Mouse (Mus musculus) MEL (cell line): ENCODE results near the gene Nr3c2. TPM values are rescaled to one million over a fixed set of nuclear protein-coding genes. Genes with fewer than 3 reads are reported as not detected.

Experiments
- DNase-seq: peaks from one replicate; pipeline ENCODE4 v3.0.0; 2011; ENCODE audit warnings: low read depth, low spot score
- H3K27ac ChIP-seq: 2 replicates; pipeline ENCODE4 v1.5.1; 2012; ENCODE audit warnings: low read depth, mild to moderate bottlenecking, control low read depth, low read length, moderate library complexity; ENCODE audit not compliant: control insufficient read depth
- H3K27me3 ChIP-seq, 2 experiments: fragments of 150-350 bp in 1 of 2; sonication (generic) in 1 of 2; 2 replicates each; pipeline ENCODE4 v1.6.1; 2012; ENCODE audit warnings: low read length in 2 of 2, mild to moderate bottlenecking in 2 of 2, improper control_type of control experiment in 1 of 2, moderate library complexity in 1 of 2; ENCODE audit not compliant: insufficient read depth in 2 of 2, control insufficient read depth in 1 of 2
- H3K36me3 ChIP-seq, 2 experiments: 2 replicates each; pipeline ENCODE4 v1.6.1; 2012 to 2014; ENCODE audit warnings: low read length in 2 of 2, improper control_type of control experiment in 1 of 2, inconsistent platforms in 1 of 2, mild to moderate bottlenecking in 1 of 2; ENCODE audit not compliant: insufficient read depth in 2 of 2, control insufficient read depth in 1 of 2
- H3K4me1 ChIP-seq, 2 experiments: fragments of 150-350 bp in 1 of 2; sonication (generic) in 1 of 2; 2 replicates each; pipeline ENCODE4 v1.6.1; 2012; ENCODE audit warnings: low read length in 2 of 2, improper control_type of control experiment in 1 of 2, mild to moderate bottlenecking in 1 of 2; ENCODE audit not compliant: insufficient read depth in 2 of 2, control insufficient read depth in 1 of 2
- H3K4me3 ChIP-seq, 2 experiments: fragments of 150-350 bp in 1 of 2; sonication (generic) in 1 of 2; 2 replicates each; pipeline ENCODE4 v1.5.1; 2012; ENCODE audit warnings: low read depth in 2 of 2, low read length in 2 of 2, mild to moderate bottlenecking in 2 of 2, moderate library complexity in 2 of 2, control low read depth in 1 of 2, improper control_type of control experiment in 1 of 2; ENCODE audit not compliant: control insufficient read depth in 1 of 2, insufficient read depth in 1 of 2
- H3K79me2 ChIP-seq: 2 replicates; pipeline ENCODE4 v1.6.1; 2012; ENCODE audit warnings: mild to moderate bottlenecking, low read length, moderate library complexity; ENCODE audit not compliant: control insufficient read depth, poor library complexity, insufficient read depth
- H3K9ac ChIP-seq: 2 replicates; pipeline ENCODE4 v1.6.1; 2012; ENCODE audit warnings: low read depth, mild to moderate bottlenecking, control low read depth, low read length, moderate library complexity; ENCODE audit not compliant: control insufficient read depth, poor library complexity, severe bottlenecking
- H3K9me3 ChIP-seq: fragments of 150-350 bp; sonication (generic); replicated peaks from 2 replicates; pipeline ENCODE4 v1.6.1; 2012; ENCODE audit warnings: mild to moderate bottlenecking, low read length, improper control_type of control experiment, moderate library complexity; ENCODE audit not compliant: insufficient read depth
- CTCF ChIP-seq, 3 experiments: IDR thresholded peaks in 2 of 3; conservative IDR thresholded peaks in 1 of 3; 2 replicates each; pipeline ENCODE4 v1.5.1; 2011 to 2012; ENCODE audit warnings: low read length in 3 of 3, low read depth in 2 of 3, mild to moderate bottlenecking in 2 of 3, improper control_type of control experiment in 1 of 3, inconsistent platforms in 1 of 3, mixed read lengths in 1 of 3, moderate library complexity in 1 of 3; ENCODE audit not compliant: control insufficient read depth in 1 of 3, insufficient read depth in 1 of 3, poor library complexity in 1 of 3, severe bottlenecking in 1 of 3
- E2F4 ChIP-seq: IDR thresholded peaks from 2 replicates; pipeline ENCODE4 v1.6.1; 2011; ENCODE audit warnings: low read depth, low read length, improper control_type of control experiment, borderline replicate concordance
- EP300 ChIP-seq, 2 experiments: IDR thresholded peaks; 2 replicates each; pipeline ENCODE4 v1.6.1; 2011; ENCODE audit warnings: improper control_type of control experiment in 2 of 2, low read length in 2 of 2, low read depth in 1 of 2, mild to moderate bottlenecking in 1 of 2
- ETS1 ChIP-seq: IDR thresholded peaks from 2 replicates; pipeline ENCODE4 v1.6.1; 2012; ENCODE audit warnings: low read depth, mild to moderate bottlenecking, inconsistent platforms, low read length, improper control_type of control experiment, moderate library complexity
- GABPA ChIP-seq: IDR thresholded peaks from 2 replicates; pipeline ENCODE4 v1.6.1; 2012; ENCODE audit warnings: low read depth, mild to moderate bottlenecking, inconsistent platforms, low read length, improper control_type of control experiment, moderate library complexity
- GATA1 ChIP-seq: IDR thresholded peaks from 2 replicates; pipeline ENCODE4 v1.6.1; 2011; ENCODE audit warnings: low read depth, low read length, improper control_type of control experiment
- HCFC1 ChIP-seq: IDR thresholded peaks from 2 replicates; pipeline ENCODE4 v1.6.1; 2012; ENCODE audit warnings: low read depth, mild to moderate bottlenecking, inconsistent platforms, low read length, improper control_type of control experiment, moderate library complexity
- JUND ChIP-seq: IDR thresholded peaks from 2 replicates; pipeline ENCODE4 v1.6.1; 2011; ENCODE audit warnings: low read depth, mild to moderate bottlenecking, improper control_type of control experiment, low read length
- KAT2A ChIP-seq: conservative IDR thresholded peaks from 2 replicates; pipeline ENCODE4 v1.6.1; 2012; ENCODE audit warnings: low read depth, low read length, improper control_type of control experiment, inconsistent platforms
- MEF2A ChIP-seq: IDR thresholded peaks from 2 replicates; pipeline ENCODE4 v1.6.1; 2014; ENCODE audit warnings: low read depth, mild to moderate bottlenecking, inconsistent platforms, low read length, improper control_type of control experiment; ENCODE audit not compliant: poor library complexity, insufficient replicate concordance, severe bottlenecking; ENCODE audit errors: extremely low read depth
- NELFE ChIP-seq: IDR thresholded peaks from 2 replicates; pipeline ENCODE4 v1.6.1; 2011; ENCODE audit warnings: low read depth, low read length, improper control_type of control experiment
- POLR2A ChIP-seq, 2 experiments: IDR thresholded peaks; 2 replicates each; pipeline ENCODE4 v1.6.1; 2011 to 2012; ENCODE audit warnings: low read length in 2 of 2, mild to moderate bottlenecking in 2 of 2, control low read depth in 1 of 2, improper control_type of control experiment in 1 of 2, low read depth in 1 of 2, moderate library complexity in 1 of 2; ENCODE audit not compliant: control insufficient read depth in 1 of 2, insufficient read depth in 1 of 2, poor library complexity in 1 of 2
- POLR2AphosphoS2 ChIP-seq: IDR thresholded peaks from 2 replicates; pipeline ENCODE4 v1.6.1; 2011; ENCODE audit warnings: low read length, improper control_type of control experiment
- RCOR1 ChIP-seq: IDR thresholded peaks from 2 replicates; pipeline ENCODE4 v1.6.1; 2012; ENCODE audit warnings: low read depth, mild to moderate bottlenecking, inconsistent platforms, low read length, improper control_type of control experiment
- SIN3A ChIP-seq: IDR thresholded peaks from 2 replicates; pipeline ENCODE4 v1.6.1; 2012; ENCODE audit warnings: low read length, improper control_type of control experiment, inconsistent platforms
- TAL1 ChIP-seq: IDR thresholded peaks from 2 replicates; pipeline ENCODE4 v1.6.1; 2012; ENCODE audit warnings: mild to moderate bottlenecking, inconsistent platforms, low read length, moderate library complexity, mixed read lengths
- TCF12 ChIP-seq: IDR thresholded peaks from 2 replicates; pipeline ENCODE4 v1.6.1; 2014; ENCODE audit warnings: low read depth, mild to moderate bottlenecking, inconsistent platforms, low read length, improper control_type of control experiment, moderate library complexity
- USF2 ChIP-seq, 2 experiments: IDR thresholded peaks; 2 replicates each; pipeline ENCODE4 v1.6.1; 2011 to 2012; ENCODE audit warnings: improper control_type of control experiment in 2 of 2, low read length in 2 of 2, borderline replicate concordance in 1 of 2, inconsistent platforms in 1 of 2, low read depth in 1 of 2, mild to moderate bottlenecking in 1 of 2; ENCODE audit not compliant: insufficient read depth in 1 of 2
- ZKSCAN1 ChIP-seq: IDR thresholded peaks from 2 replicates; pipeline ENCODE4 v1.6.1; 2012; ENCODE audit warnings: low read depth, mild to moderate bottlenecking, inconsistent platforms, low read length, improper control_type of control experiment, moderate library complexity
- ZMIZ1 ChIP-seq: IDR thresholded peaks from 2 replicates; pipeline ENCODE4 v1.6.1; 2012; ENCODE audit warnings: low read depth, mild to moderate bottlenecking, inconsistent platforms, low read length, improper control_type of control experiment, moderate library complexity
- ZNF384 ChIP-seq: IDR thresholded peaks from 2 replicates; pipeline ENCODE4 v1.6.1; 2012; ENCODE audit warnings: low read depth, mild to moderate bottlenecking, inconsistent platforms, low read length, improper control_type of control experiment
- polyA plus RNA-seq, 2 experiments: library from polyadenylated mRNA; stranded (reverse) in 1 of 2; unstranded in 1 of 2; fragments of >175 nt in 1 of 2; fragments of >200 nt in 1 of 2; gene quantifications; 2 replicates each; pipeline versions ENCODE4 v1.2.1 to v1.2.4; 2012; ENCODE audit warnings: low replicate concordance in 2 of 2, low read depth in 1 of 2; ENCODE audit not compliant: insufficient read length in 2 of 2, insufficient read depth in 1 of 2, missing spikeins in 1 of 2
- total RNA-seq: library from RNA; depleted of rRNA; stranded (reverse); fragments of 300-350 nt; gene quantifications from 2 replicates; pipeline ENCODE4 v1.2.3, GENCODE M21; 2012

Nr3c2 gene
- total and polyA plus RNA-seq, 3 experiments: 1.0 to 1.5 TPM; not detected in 1

DNA sequence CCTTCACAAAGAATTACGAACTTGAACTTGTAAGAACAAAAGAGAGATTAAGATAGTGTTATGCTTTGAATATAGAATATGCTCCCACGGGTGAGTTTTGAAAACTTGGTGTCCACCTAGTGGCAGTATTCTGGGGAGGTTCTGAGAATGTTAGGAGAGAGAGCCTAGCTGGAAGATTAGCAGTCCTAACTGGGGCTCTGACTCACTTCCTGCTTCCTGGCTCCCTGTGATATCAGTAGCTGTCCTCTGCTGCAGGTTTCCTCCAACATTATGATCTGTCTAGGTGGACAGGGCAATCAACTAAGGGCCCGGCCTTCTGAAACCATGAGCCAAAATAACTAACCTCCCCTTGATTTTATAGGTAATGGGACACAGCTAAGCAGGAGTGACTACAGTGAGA lies 385.2 kb downstream of the Nr3c2 start:
- DNase-seq: peak; percentile 61
- TF ChIP-seq GATA1 (peak; percentile 45), TCF12 (0 out of 2 replicates have a peak, but pooled peaks have one; percentile 12), EP300 (IDR thresholded peaks at IDR 0.05; ENCODE audit: low read depth in 1 of 2, low read length in 2 of 2) (peak; percentile 61 to 62; a peak in 3 of 4 replicates), TAL1 (peak; percentile 49), CTCF (IDR thresholded peaks at IDR 0.05 in 2 of 3, conservative IDR thresholded peaks at IDR 0.05 in 1 of 3; ENCODE audit: control insufficient read depth in 1 of 3, insufficient read depth in 1 of 3, low read depth in 2 of 3, low read length in 3 of 3, poor library complexity in 1 of 3, severe bottlenecking in 1 of 3) (peak in 1 of 3 experiments; percentile 21; a peak in 2 of 6 replicates), ZMIZ1 (no peak)
- Histone ChIP-seq H3K27me3 (no peaks in the 10 kb centered on the region), H3K4me1 (peaks cover 6 to 9% of the 10 kb centered on the region in 2 experiments), H3K9me3 (no peaks in the 10 kb centered on the region), H3K9ac (no peak overlapping the region), H3K79me2 (no peaks in the 10 kb centered on the region), H3K27ac (no peak overlapping the region), H3K36me3 (peaks cover 0 to 11% of the 10 kb centered on the region in 2 experiments; a peak in 2 of 4 replicates), H3K4me3 (no peak overlapping the region)

DNA sequence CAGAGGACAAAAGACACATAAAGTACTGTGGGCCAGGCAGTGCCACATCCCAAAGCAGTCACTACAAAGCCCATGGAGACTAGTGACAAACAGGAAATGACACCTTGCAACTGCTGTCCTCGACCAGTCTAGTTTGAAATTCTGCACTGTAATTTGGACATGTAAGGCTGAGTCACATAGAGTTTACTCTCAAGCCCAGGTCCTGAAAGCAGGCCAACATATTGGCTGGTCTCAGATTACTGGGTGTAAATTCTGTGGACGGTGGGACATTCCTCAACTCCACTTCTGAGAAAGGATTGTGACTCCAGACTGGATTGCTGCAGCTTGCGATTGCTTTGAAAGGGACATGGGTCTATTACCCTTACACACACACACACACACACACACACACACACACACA lies 388.8 kb downstream of the Nr3c2 start:
- DNase-seq: no peak
- Histone ChIP-seq H3K4me3 (no peak overlapping the region), H3K36me3 (peaks cover 0 to 11% of the 10 kb centered on the region in 2 experiments; a peak in 2 of 4 replicates)

DNA sequence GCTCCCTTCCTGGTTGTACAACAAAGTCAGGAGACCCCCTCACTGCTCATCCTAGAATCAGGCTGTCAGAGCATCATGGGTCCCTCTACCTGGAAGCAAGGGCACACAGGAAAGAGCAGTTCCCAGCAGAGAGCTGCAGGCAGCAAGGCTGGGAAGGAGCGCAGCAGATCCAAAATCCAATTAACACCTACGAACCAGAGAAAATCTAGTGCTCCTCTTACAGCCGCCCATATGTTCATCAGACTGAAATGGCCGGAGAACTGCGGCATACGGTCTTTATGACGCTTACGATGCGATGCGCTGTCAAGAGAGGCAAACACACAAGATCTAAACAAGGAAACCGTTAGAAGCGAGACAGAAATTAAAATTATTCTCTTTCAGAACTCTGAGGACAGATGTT lies 389.2 kb downstream of the Nr3c2 start:
- TF ChIP-seq POLR2A (IDR thresholded peaks at IDR 0.05; ENCODE audit: control insufficient read depth in 1 of 2, insufficient read depth in 1 of 2, low read depth in 1 of 2, low read length in 2 of 2, poor library complexity in 1 of 2) (no peak), TAL1 (no peak), NELFE (no peak), ZNF384 (no peak), POLR2AphosphoS2 (no peak), KAT2A (no peak), TCF12 (no peak), SIN3A (no peak), E2F4 (no peak)
- H3K9me3 ChIP-seq: no peaks in the 10 kb centered on the region
- peaks cover 2 to 8% of the 10 kb centered on the region in 2 experiments for H3K4me1 ChIP-seq
- H3K27me3 ChIP-seq: no peaks in the 10 kb centered on the region
- H3K9ac ChIP-seq: no peak overlapping the region
- no peak for DNase-seq
- no peaks in the 10 kb centered on the region for H3K79me2 ChIP-seq
- H3K36me3 ChIP-seq: peaks cover 0 to 8% of the 10 kb centered on the region in 2 experiments; a peak in 2 of 4 replicates
- no peak overlapping the region for H3K4me3 ChIP-seq
- no peak overlapping the region for H3K27ac ChIP-seq

More for the DNA sequence above, 388.8 kb downstream of the Nr3c2 start:
- no peaks in the 10 kb centered on the region for H3K79me2 ChIP-seq
- no peak overlapping the region for H3K27ac ChIP-seq
- H3K4me1 ChIP-seq: peaks cover 6 to 9% of the 10 kb centered on the region in 2 experiments
- no peak overlapping the region for H3K9ac ChIP-seq
- no peaks in the 10 kb centered on the region for H3K27me3 ChIP-seq
- H3K9me3 ChIP-seq: no peaks in the 10 kb centered on the region
- TF ChIP-seq ZKSCAN1 (no peak), SIN3A (no peak), GABPA (no peak), USF2 (IDR thresholded peaks at IDR 0.05; ENCODE audit: borderline replicate concordance in 1 of 2, insufficient read depth in 1 of 2, low read depth in 1 of 2, low read length in 2 of 2) (no peak), MEF2A (no peak), ETS1 (no peak), TCF12 (no peak), JUND (no peak), GATA1 (no peak), CTCF (IDR thresholded peaks at IDR 0.05 in 2 of 3, conservative IDR thresholded peaks at IDR 0.05 in 1 of 3; ENCODE audit: control insufficient read depth in 1 of 3, insufficient read depth in 1 of 3, low read depth in 2 of 3, low read length in 3 of 3, poor library complexity in 1 of 3, severe bottlenecking in 1 of 3) (no peak), E2F4 (no peak), HCFC1 (no peak), TAL1 (no peak), RCOR1 (no peak)
- TF ChIP-seq, all 39 proteins: peak for 0
